Mouse (Mus musculus) bone marrow macrophage, adult 2 months (primary cell): ENCODE measurements around the gene Socs3. TPM values are rescaled to one million over a fixed set of nuclear protein-coding genes. Genes with fewer than 3 reads are reported as not detected.

Experiments used
- H3K27ac ChIP-seq: 2 replicates; pipeline ENCODE4 v1.5.1; 2012; ENCODE audit warnings: low read depth, low read length; ENCODE audit not compliant: insufficient read depth
- H3K4me1 ChIP-seq: 2 replicates; pipeline ENCODE4 v1.6.1; 2012; ENCODE audit warnings: low read length; ENCODE audit not compliant: control insufficient read depth, insufficient read depth
- H3K4me3 ChIP-seq: 2 replicates; pipeline ENCODE4 v1.5.1; 2012; ENCODE audit warnings: mild to moderate bottlenecking, low read length, moderate library complexity; ENCODE audit not compliant: insufficient read depth
- CTCF ChIP-seq: IDR thresholded peaks from 2 replicates; pipeline ENCODE4 v1.5.1; 2012; ENCODE audit warnings: low read depth, mild to moderate bottlenecking, low read length, moderate library complexity
- POLR2A ChIP-seq: IDR thresholded peaks from 2 replicates; pipeline ENCODE4 v1.6.1; 2012; ENCODE audit warnings: mild to moderate bottlenecking, low read depth, low read length, borderline replicate concordance
- polyA plus RNA-seq: library from polyadenylated mRNA; stranded (reverse); fragments of >200 nt; gene quantifications from 2 replicates; pipeline ENCODE4 v1.2.4, GENCODE M21; 2012; ENCODE audit not compliant: missing spikeins, insufficient read depth, insufficient read length

The Socs3 gene
- polyA plus RNA-seq, 1 experiment: 6.9 TPM

- Histone ChIP-seq H3K27ac (no peak overlapping the region), H3K4me1 (peaks cover 56% of the 10 kb centered on the region), H3K4me3 (peak overlapping the region; percentile 84)
- TF ChIP-seq CTCF (no peak), POLR2A (no peak)
Observed at GRCm38 (mm10) chr11:117966506-117967100, 3.2 kb downstream of the Socs3 start.

GRCm38 (mm10) chr11:117965561-117965981, 4.3 kb downstream of the Socs3 start:
- H3K4me3 ChIP-seq: no peak overlapping the region
- H3K4me1 ChIP-seq: peaks cover 62% of the 10 kb centered on the region
- no peak overlapping the region for H3K27ac ChIP-seq
- TF ChIP-seq POLR2A (no peak), CTCF (no peak)

- H3K4me3 ChIP-seq: no peak overlapping the region
- H3K4me1 ChIP-seq: peaks cover 61% of the 10 kb centered on the region
- peak overlapping the region; percentile 11 for H3K27ac ChIP-seq
Observed at GRCm38 (mm10) chr11:117965052-117965451, 4.8 kb downstream of the Socs3 start.

GRCm38 (mm10) chr11:117964294-117964693, 5.6 kb downstream of the Socs3 start:
- Histone ChIP-seq H3K4me1 (peaks cover 63% of the 10 kb centered on the region), H3K4me3 (no peak overlapping the region), H3K27ac (peak overlapping the region; percentile 78; the same call in 1 of the 2 replicates)
- TF ChIP-seq CTCF (no peak), POLR2A (no peak)

More at GRCm38 (mm10) chr11:117965052-117965451, 4.8 kb downstream of the Socs3 start:
- no peak for TF ChIP-seq CTCF
- no peak for TF ChIP-seq POLR2A

GRCm38 (mm10) chr11:117963872-117964271, 6.0 kb downstream of the Socs3 start:
- Histone ChIP-seq H3K27ac (peak overlapping the region; percentile 78), H3K4me3 (peak overlapping the region; percentile 52), H3K4me1 (peaks cover 68% of the 10 kb centered on the region)
- no peak for TF ChIP-seq CTCF
- TF ChIP-seq POLR2A: no peak

- TF ChIP-seq POLR2A (no peak), CTCF (no peak)
- Histone ChIP-seq H3K4me1 (peaks cover 73% of the 10 kb centered on the region), H3K27ac (peak overlapping the region; percentile 84), H3K4me3 (peak overlapping the region; percentile 52)
Observed at GRCm38 (mm10) chr11:117963091-117963793, 6.6 kb downstream of the Socs3 start.

GRCm38 (mm10) chr11:117962228-117963067, 7.4 kb downstream of the Socs3 start:
- peaks cover 77% of the 10 kb centered on the region for H3K4me1 ChIP-seq
- no peak for TF ChIP-seq CTCF
- TF ChIP-seq POLR2A: no peak
- H3K4me3 ChIP-seq: no peak overlapping the region
- H3K27ac ChIP-seq: peak overlapping the region; percentile 84

GRCm38 (mm10) chr11:117960601-117961000, 9.2 kb downstream of the Socs3 start:
- no peak overlapping the region for H3K4me3 ChIP-seq
- no peak for TF ChIP-seq CTCF
- peak overlapping the region; percentile 84 for H3K27ac ChIP-seq
- H3K4me1 ChIP-seq: peaks cover 69% of the 10 kb centered on the region

- peak overlapping the region; percentile 84 for H3K27ac ChIP-seq
- peaks cover 70% of the 10 kb centered on the region for H3K4me1 ChIP-seq
- TF ChIP-seq CTCF (no peak), POLR2A (no peak)
- peak overlapping the region; percentile 33 for H3K4me3 ChIP-seq
Observed at GRCm38 (mm10) chr11:117959741-117960381, 10.0 kb downstream of the Socs3 start.

GRCm38 (mm10) chr11:117959166-117959565, 10.7 kb downstream of the Socs3 start:
- H3K4me1 ChIP-seq: peaks cover 71% of the 10 kb centered on the region
- TF ChIP-seq POLR2A (no peak), CTCF (no peak)
- peak overlapping the region; percentile 84 for H3K27ac ChIP-seq
- peak overlapping the region; percentile 33; the same call in 1 of the 2 replicates for H3K4me3 ChIP-seq
